Mouse (Mus musculus): ENCODE data around the gene Slc25a25.

- TF ChIP-seq CTCF (IDR thresholded peaks at IDR 0.05; ENCODE audit: low read depth, low read length) (no peak), POLR2A (IDR thresholded peaks at IDR 0.05; ENCODE audit: insufficient read depth, low read length) (no peak)
These were observed 42.5 kb downstream of the Slc25a25 start for GRCm38 (mm10) chr2:32408429-32409424.
